Mouse (Mus musculus) stomach, embryonic 16.5 days (tissue): ENCODE results near the gene 1700067K01Rik. TPM values are rescaled to one million over a fixed set of nuclear protein-coding genes. Genes with fewer than 3 reads are reported as not detected.

ENCODE experiments used
- ATAC-seq: fragments of 200-750 bp; cut with Nextera tagmentation; 2 replicates; pipeline ENCODE4 v1.8.0; 2017; ENCODE audit warnings: moderate number of reproducible peaks, moderate TSS enrichment; ENCODE audit not compliant: insufficient read depth, low FRiP score
- H3K27ac ChIP-seq: fragments of 300-500 bp; sonication (generic); 2 replicates; pipeline ENCODE4 v1.5.1; 2014; ENCODE audit warnings: low read length
- H3K27me3 ChIP-seq: fragments of 300-500 bp; sonication (generic); 2 replicates; pipeline ENCODE4 v1.6.1; 2014; ENCODE audit warnings: low read length, control low read depth, mixed read lengths; ENCODE audit not compliant: control insufficient read depth, insufficient read depth
- H3K36me3 ChIP-seq: fragments of 300-500 bp; sonication (generic); 2 replicates; pipeline ENCODE4 v1.6.1; 2014; ENCODE audit warnings: low read length; ENCODE audit not compliant: control insufficient read depth, insufficient read depth
- H3K4me1 ChIP-seq: fragments of 300-500 bp; sonication (generic); 2 replicates; pipeline ENCODE4 v1.6.1; 2014; ENCODE audit warnings: low read length, control low read depth, mixed read lengths; ENCODE audit not compliant: control insufficient read depth, insufficient read depth
- H3K4me2 ChIP-seq: fragments of 300-500 bp; sonication (generic); 2 replicates; pipeline ENCODE4 v1.6.1; 2014; ENCODE audit warnings: low read depth, low read length, mixed read lengths
- H3K4me3 ChIP-seq: fragments of 300-500 bp; sonication (generic); replicated peaks from 2 replicates; pipeline ENCODE4 v1.5.1; 2014; ENCODE audit warnings: mild to moderate bottlenecking, low read length
- H3K9ac ChIP-seq: fragments of 300-500 bp; sonication (generic); 2 replicates; pipeline ENCODE4 v1.6.1; 2014; ENCODE audit warnings: low read length
- H3K9me3 ChIP-seq: fragments of 300-500 bp; sonication (generic); replicated peaks from 2 replicates; pipeline ENCODE4 v1.6.1; 2016; ENCODE audit warnings: low read length, control low read depth; ENCODE audit not compliant: control insufficient read depth
- WGBS: fragments of 180-500 bp; shearing (Covaris S2); extraction: QIAGEN DNeasy Blood & Tissue Kit; methylation state at CpG from one replicate; pipeline ENCODE4 v1.1.7; 2014; 5-methylcytosine and 5-hydroxymethylcytosine counted together
- microRNA counts: library from miRNA; unstranded; fragments of <30 nt; microRNA quantifications from one replicate; lab custom pipeline; 2016
- microRNA-seq: library from miRNA; unstranded; fragments of <30 nt; microRNA quantifications from one replicate; pipeline ENCODE4, GENCODE M21; 2016
- polyA plus RNA-seq: library from polyadenylated mRNA; unstranded; fragments of >200 nt; fragmentation: Nextera tagmentation; extraction: Ambion mirVana; gene quantifications from 2 replicates; pipeline ENCODE4 v1.2.1, GENCODE M21; 2015

The 1700067K01Rik gene
- polyA plus RNA-seq, 1 experiment from 2014 or later: 0.58 TPM

DNA sequence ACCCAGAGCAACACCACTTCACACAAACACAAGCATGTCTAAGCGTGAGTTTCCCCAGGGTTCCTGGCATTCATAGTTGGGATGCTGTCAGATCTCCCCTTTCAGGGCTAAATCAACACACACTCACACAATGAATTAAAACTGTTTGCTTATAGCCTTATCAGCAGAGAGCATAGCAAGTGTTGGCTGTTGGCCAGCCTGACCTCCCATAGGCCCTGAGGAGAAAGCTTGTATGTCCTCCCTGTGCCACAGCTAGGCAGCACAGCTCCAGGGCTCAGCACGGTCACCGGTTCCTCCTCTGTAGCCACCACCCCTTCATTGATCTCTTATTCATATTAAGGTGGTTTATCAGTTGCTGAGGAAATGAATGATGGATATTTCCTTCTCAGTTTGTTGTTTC lies 51.4 kb downstream of the 1700067K01Rik start:
- peak; percentile 91 for ATAC-seq

GRCm38 (mm10) chr8:84053229-84053628 lies 51.9 kb downstream of the 1700067K01Rik start:
- WGBS: 80% methylated on average over 5 of the region's 5 CpGs
- H3K27ac ChIP-seq: no peak overlapping the region
- no peak for ATAC-seq
- no peaks in the 10 kb centered on the region for H3K27me3 ChIP-seq
- H3K36me3 ChIP-seq: no peaks in the 10 kb centered on the region
- H3K9ac ChIP-seq: no peak overlapping the region
- no peak overlapping the region for H3K4me3 ChIP-seq
- H3K4me2 ChIP-seq: no peak overlapping the region
- no peaks in the 10 kb centered on the region for H3K4me1 ChIP-seq
- no peaks in the 10 kb centered on the region for H3K9me3 ChIP-seq

More for the DNA sequence above, 51.4 kb downstream of the 1700067K01Rik start:
- no peak overlapping the region for H3K4me2 ChIP-seq
- H3K9me3 ChIP-seq: no peaks in the 10 kb centered on the region
- 54% methylated on average over 3 of the region's 3 CpGs for WGBS
- no peaks in the 10 kb centered on the region for H3K4me1 ChIP-seq
- no peak overlapping the region for H3K9ac ChIP-seq
- no peak overlapping the region for H3K4me3 ChIP-seq
- H3K27me3 ChIP-seq: no peaks in the 10 kb centered on the region
- H3K27ac ChIP-seq: no peak overlapping the region
- no peaks in the 10 kb centered on the region for H3K36me3 ChIP-seq

MicroRNAs encoded within 50 kb of the gene (microRNA counts, 519-probe panel; counts per million panel counts)
- not detected for microRNA mmu-miR-1199 (lab: Ali Mortazavi, UCI)

Small RNAs within 50 kb of the gene (microRNA-seq; reads per million reads assigned to microRNA genes)
- gene Mir1199 (0.50 reads per million), gene Mir8111 (2.2 reads per million, percentile 9 among the genes with 10 or more reads in this experiment)

Other genes starting within 250 kb of the 1700067K01Rik start
- 12.6 and 13.2 TPM in 2 replicates for gene Adgrl1, start 101.4 kb upstream of the 1700067K01Rik start, polyA plus RNA-seq
- 0.39 and 0.67 TPM in 2 replicates for gene Gm10644, start 46.3 kb upstream of the 1700067K01Rik start, polyA plus RNA-seq
- gene Asf1b, start 46.0 kb upstream of the 1700067K01Rik start, polyA plus RNA-seq: 49.4 and 53.1 TPM in 2 replicates
- gene Prkaca, start 28.5 kb upstream of the 1700067K01Rik start, polyA plus RNA-seq: 49.5 and 79.8 TPM in 2 replicates
- 6.6 and 7.4 TPM in 2 replicates for gene Samd1, start 3.8 kb upstream of the 1700067K01Rik start, polyA plus RNA-seq
- 0.50 and 0.80 TPM in 2 replicates for gene 2210011C24Rik, start 10.7 kb downstream of the 1700067K01Rik start, polyA plus RNA-seq
- 4.1 and 4.9 TPM in 2 replicates for gene Palm3, start 20.0 kb downstream of the 1700067K01Rik start, polyA plus RNA-seq
- 1.3 and 1.5 TPM in 2 replicates for gene Il27ra, start 41.1 kb downstream of the 1700067K01Rik start, polyA plus RNA-seq
- gene Rln3, start 43.5 kb downstream of the 1700067K01Rik start, polyA plus RNA-seq: 0.22 TPM in 1 of 2 replicates, not detected in the other
- 1.4 and 1.5 TPM in 2 replicates for gene Gm10643, start 63.6 kb downstream of the 1700067K01Rik start, polyA plus RNA-seq
- 6.1 and 6.3 TPM in 2 replicates for gene Rfx1, start 65.3 kb downstream of the 1700067K01Rik start, polyA plus RNA-seq
- 6.4 and 7.5 TPM in 2 replicates for gene Dcaf15, start 103.3 kb downstream of the 1700067K01Rik start, polyA plus RNA-seq
- gene Podnl1, start 124.5 kb downstream of the 1700067K01Rik start, polyA plus RNA-seq: 0.25 and 0.26 TPM in 2 replicates
- 25.5 and 25.7 TPM in 2 replicates for gene Cc2d1a, start 146.4 kb downstream of the 1700067K01Rik start, polyA plus RNA-seq
- gene 4930432K21Rik, start 146.5 kb downstream of the 1700067K01Rik start, polyA plus RNA-seq: 1.0 and 1.1 TPM in 2 replicates
- gene Nanos3, start 183.7 kb downstream of the 1700067K01Rik start, polyA plus RNA-seq: 1.3 TPM in 1 of 2 replicates, not detected in the other
- gene Zswim4, start 235.6 kb downstream of the 1700067K01Rik start, polyA plus RNA-seq: 9.7 and 10.5 TPM in 2 replicates
- 271 and 289 TPM in 2 replicates for gene D8Ertd738e, start 248.2 kb downstream of the 1700067K01Rik start, polyA plus RNA-seq